Mouse (Mus musculus) C2C12 (cell line): ENCODE data around the gene Utp14a. TPM values are rescaled to one million over a fixed set of nuclear protein-coding genes. Genes with fewer than 3 reads are reported as not detected.
A peak's percentile ranks its signal among the peaks of the same experiment; 100 is the strongest.
"Not testable (repeated sequence)": the region's sequence is repeated elsewhere in the genome, so short reads cannot be mapped to it uniquely, and the experiment has no call there.

Experiments
- H3K27me3 ChIP-seq: one replicate; pipeline ENCODE4 v1.6.1; 2011; ENCODE audit not compliant: control insufficient read depth, insufficient read depth, insufficient read length
- H3K36me3 ChIP-seq: one replicate; pipeline ENCODE4 v1.6.1; 2011; ENCODE audit not compliant: control insufficient read depth, insufficient read depth
- H3K4me3 ChIP-seq: one replicate; pipeline ENCODE4 v1.5.1; 2011; ENCODE audit warnings: mild to moderate bottlenecking, control low read depth; ENCODE audit not compliant: poor library complexity, insufficient read depth, severe bottlenecking
- H3K79me2 ChIP-seq: one replicate; pipeline ENCODE4 v1.6.1; 2011; ENCODE audit not compliant: control insufficient read depth, insufficient read depth
- H3K79me3 ChIP-seq: one replicate; pipeline ENCODE4 v1.6.1; 2011; ENCODE audit warnings: low read depth, control low read depth
- H3ac ChIP-seq: one replicate; pipeline ENCODE3; 2011; ENCODE audit warnings: low read depth; ENCODE audit not compliant: control insufficient read depth, insufficient read length
- CEBPB ChIP-seq: IDR thresholded peaks from one replicate; pipeline ENCODE4 v1.6.1; 2011; ENCODE audit warnings: low read depth, mild to moderate bottlenecking, control low read depth, moderate library complexity
- CTCF ChIP-seq: IDR thresholded peaks from one replicate; pipeline ENCODE4 v1.5.1; 2011; ENCODE audit not compliant: control insufficient read depth, insufficient read depth, insufficient read length
- FOSL1 ChIP-seq: IDR thresholded peaks from one replicate; pipeline ENCODE4 v1.8.0; 2011; ENCODE audit warnings: mild to moderate bottlenecking, low read length; ENCODE audit not compliant: poor library complexity, insufficient read depth, severe bottlenecking
- MAX ChIP-seq: IDR thresholded peaks from one replicate; pipeline ENCODE4 v1.6.1; 2011; ENCODE audit warnings: mild to moderate bottlenecking, control low read depth
- MYOD1 ChIP-seq: IDR thresholded peaks from one replicate; pipeline ENCODE4 v1.6.1; 2011; ENCODE audit warnings: low read depth; ENCODE audit not compliant: control insufficient read depth, insufficient read length
- MYOG ChIP-seq: IDR thresholded peaks from one replicate; pipeline ENCODE4 v1.6.1; 2011; ENCODE audit not compliant: control insufficient read depth, insufficient read length; ENCODE audit errors: extremely low read depth
- USF1 ChIP-seq: IDR thresholded peaks from one replicate; pipeline ENCODE4 v1.6.1; 2011; ENCODE audit warnings: low read depth, mild to moderate bottlenecking, control low read depth, moderate library complexity
- long read RNA-seq, 2 experiments: library from polyadenylated mRNA; unstranded; transcript quantifications; one replicate each; pipeline ENCODE4 v2.0.0; 2019 to 2020
- polyA plus RNA-seq: library from polyadenylated mRNA; unstranded; fragments of >200 nt; fragmentation: generic; extraction: Trizol; gene quantifications from one replicate; pipeline ENCODE4 v1.2.1, GENCODE M21; 2012; ENCODE audit warnings: missing spikeins

Utp14a gene
- polyA plus RNA-seq, result 15.2 TPM
- long read RNA-seq, experiment 1, transcript Utp14a-201 (15 exons, 2,507 nt), result major isoform, 9 of 20 reads
- long read RNA-seq, experiment 1, partial matches to known transcripts, result 9 of 20 reads
- long read RNA-seq, experiment 1, other reads (novel, unspliced or antisense), result 1 of 20 reads
- long read RNA-seq, experiment 2, transcript Utp14a-202 (7 exons, 2,138 nt), result minor isoform, 10 of 118 reads
- long read RNA-seq, experiment 2, transcript Utp14a-201 (15 exons, 2,507 nt), result major isoform, 89 of 118 reads
- long read RNA-seq, experiment 2, partial matches to known transcripts, result 9 of 118 reads
- long read RNA-seq, experiment 2, other reads (novel, unspliced or antisense), result 10 of 118 reads

DNA sequence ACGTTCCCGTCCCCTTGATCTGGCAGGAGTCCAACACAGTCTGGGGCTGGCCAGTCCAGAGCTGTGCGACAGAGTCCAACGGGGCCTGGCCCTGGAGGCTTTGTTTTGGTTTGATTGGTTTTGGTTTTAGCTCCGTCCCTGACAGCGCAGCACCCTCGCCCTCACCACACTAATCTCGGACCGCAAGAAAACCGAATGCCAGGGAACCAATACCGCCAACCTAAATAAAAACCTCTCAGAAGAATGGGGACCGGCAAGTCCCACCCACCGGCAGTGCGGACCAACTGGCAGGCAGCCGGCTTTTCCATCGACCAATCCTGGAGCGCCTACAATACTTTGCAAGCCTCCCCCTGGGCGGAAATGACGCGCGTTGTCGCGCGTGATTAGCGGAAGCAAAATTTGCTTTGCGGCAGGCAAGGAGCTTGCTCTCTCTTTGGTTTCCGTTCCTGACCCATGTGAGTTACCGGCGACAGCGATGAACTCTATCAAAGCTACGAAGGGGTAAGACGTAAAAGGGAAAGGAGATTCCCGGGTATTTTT, at the start of gene Utp14a:
Gene Utp14a, plus strand, starts transcription at position 395 of the 540 bp plus-strand sequence.
- peaks cover 14% of the 10 kb centered on the region for H3K36me3 ChIP-seq
- H3K79me2 ChIP-seq, result peaks cover 24% of the 10 kb centered on the region
- H3K79me3 ChIP-seq, result peaks cover 8% of the 10 kb centered on the region
- peak within 1 kb of the TSS; percentile 67 for H3ac ChIP-seq
- no peaks in the 10 kb centered on the region for H3K27me3 ChIP-seq
- TF ChIP-seq MYOD1, result no peak
- TF ChIP-seq MYOG, result no peak
- TF ChIP-seq MAX, result peak; percentile 21
- no peak for TF ChIP-seq CEBPB
- no peak for TF ChIP-seq CTCF
- H3K4me3 ChIP-seq, result peak within 1 kb of the TSS; percentile 66

DNA sequence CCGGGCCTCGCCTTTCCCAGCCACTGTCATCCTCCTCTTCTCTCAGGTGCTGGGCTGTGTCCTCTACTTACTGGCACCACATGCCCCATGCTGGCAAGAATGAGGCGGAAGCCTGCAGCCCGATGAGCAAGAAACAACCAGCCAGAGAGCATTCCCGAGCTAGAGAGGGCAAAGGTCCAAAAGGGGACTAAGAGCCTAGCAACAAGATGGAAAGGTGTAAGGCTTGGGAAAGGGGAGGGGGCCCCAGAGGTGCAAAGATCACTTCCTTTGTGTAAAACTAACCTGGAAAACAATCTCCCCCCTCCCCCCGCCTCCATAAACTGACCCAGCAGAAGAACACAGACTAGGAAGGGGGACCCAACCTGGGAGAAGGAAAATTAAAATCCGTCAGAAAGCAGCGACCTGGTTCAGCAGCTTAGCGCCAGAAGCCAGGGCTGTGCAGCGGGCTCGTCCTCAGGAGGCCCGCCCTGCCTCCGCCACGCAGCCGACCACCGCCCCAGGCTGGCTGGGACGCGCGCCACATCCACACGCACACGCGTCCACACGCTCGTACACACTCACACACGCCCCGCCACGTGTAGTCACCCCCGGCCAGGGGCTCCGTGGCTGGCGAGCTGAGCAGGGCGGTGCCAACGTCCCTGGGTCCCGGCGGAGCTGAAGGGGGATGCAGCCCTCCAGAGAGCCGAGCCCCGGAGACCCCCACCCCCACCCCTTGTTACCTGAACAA, 48.7 kb upstream of the Utp14a start:
- H3K79me2 ChIP-seq, result no peaks in the 10 kb centered on the region
- no peaks in the 10 kb centered on the region for H3K36me3 ChIP-seq
- no peaks in the 10 kb centered on the region for H3K79me3 ChIP-seq
- H3ac ChIP-seq, result peak overlapping the region; percentile 94
- TF ChIP-seq MAX (peak; percentile 7), USF1 (no peak)
- H3K27me3 ChIP-seq, result no peaks in the 10 kb centered on the region
- H3K4me3 ChIP-seq, result peak overlapping the region; percentile 42

DNA sequence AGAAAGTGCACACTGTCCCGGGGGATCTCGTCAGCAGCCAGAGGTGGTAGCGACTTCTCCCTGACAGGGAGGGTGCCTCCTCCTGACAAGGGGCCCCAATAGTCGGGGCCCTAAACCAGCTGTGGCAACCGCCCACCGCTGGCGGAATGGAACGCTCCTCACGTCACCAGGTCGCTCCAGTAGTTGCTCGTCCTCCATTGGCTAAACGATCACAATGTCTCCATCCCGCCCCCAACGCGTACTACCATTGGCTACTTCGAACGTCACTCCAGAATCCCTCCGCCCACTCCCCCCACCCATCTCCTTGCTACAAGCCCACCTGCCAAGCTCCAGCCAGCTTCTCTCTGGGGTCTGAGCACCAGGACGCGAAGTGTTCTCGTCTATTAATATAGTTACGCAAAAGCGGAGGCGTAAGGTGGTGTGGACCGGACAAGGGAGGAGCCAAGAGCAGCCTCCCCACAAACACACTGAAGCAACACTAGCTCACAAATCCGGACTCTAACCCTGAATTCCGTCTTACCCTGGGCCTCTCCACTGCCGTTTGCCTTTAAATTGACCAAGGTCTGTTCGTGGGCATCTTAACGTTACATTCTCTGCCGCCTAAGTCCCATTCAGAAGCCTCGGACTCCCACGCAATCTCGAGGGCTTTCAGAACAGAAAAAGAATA, 48.0 kb upstream of the Utp14a start, which contains the start of gene Zdhhc9:
Gene Zdhhc9, minus strand, starts transcription at position 360 of the 667 bp plus-strand sequence.
- no peaks in the 10 kb centered on the region for H3K79me2 ChIP-seq
- peak within 1 kb of the TSS; percentile 94 for H3ac ChIP-seq
- H3K27me3 ChIP-seq, result no peaks in the 10 kb centered on the region
- H3K4me3 ChIP-seq, result peak within 1 kb of the TSS; percentile 42
- no peaks in the 10 kb centered on the region for H3K79me3 ChIP-seq
- no peaks in the 10 kb centered on the region for H3K36me3 ChIP-seq
- TF ChIP-seq USF1 (no peak), MAX (peak; percentile 0)

DNA sequence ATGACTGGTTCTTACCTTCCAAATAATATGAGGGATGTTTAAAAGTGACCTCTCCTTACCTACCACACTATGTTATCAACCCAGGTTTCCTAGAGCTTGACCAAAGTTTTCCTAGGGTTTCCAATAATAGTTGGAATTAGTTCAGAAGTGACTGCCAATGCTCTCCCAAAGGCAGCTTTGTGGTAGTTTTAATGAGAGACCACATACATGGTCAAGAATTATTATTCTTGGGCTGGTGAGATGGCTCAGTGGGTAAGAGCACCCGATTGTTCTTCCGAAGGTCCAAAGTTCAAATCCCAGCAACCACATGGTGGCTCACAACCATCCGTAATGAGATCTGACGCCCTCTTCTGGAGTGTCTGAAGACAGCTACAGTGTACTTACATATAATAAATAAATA, 46.9 kb upstream of the Utp14a start:
- not testable (repeated sequence) for H3K4me3 ChIP-seq, H3K27me3 ChIP-seq

DNA sequence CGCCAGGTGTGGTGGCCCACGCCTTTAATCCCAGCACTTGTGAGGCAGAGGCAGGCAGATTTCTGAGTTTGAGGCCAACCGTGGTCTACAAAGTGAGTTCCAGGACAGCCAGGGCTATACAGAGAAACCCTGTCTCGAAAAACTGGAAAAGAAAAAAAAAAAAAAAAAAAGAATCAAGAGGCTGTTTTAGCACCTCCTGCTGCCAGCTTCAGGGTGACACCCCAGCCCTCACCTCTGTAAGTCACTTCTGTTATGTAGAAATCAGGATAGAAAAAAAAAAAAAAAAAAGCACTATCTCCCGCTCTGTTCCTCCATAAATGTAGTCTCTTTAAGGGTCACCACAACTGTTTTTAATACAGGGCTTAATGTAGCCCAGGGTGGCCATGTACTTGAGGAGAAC, 37.2 kb upstream of the Utp14a start:
- H3ac ChIP-seq, result no peak overlapping the region
- no peaks in the 10 kb centered on the region for H3K27me3 ChIP-seq
- no peaks in the 10 kb centered on the region for H3K79me2 ChIP-seq

More for the DNA sequence above, 46.9 kb upstream of the Utp14a start:
- H3ac ChIP-seq, H3K36me3 ChIP-seq, H3K79me2 ChIP-seq, H3K79me3 ChIP-seq: not testable (repeated sequence)

DNA sequence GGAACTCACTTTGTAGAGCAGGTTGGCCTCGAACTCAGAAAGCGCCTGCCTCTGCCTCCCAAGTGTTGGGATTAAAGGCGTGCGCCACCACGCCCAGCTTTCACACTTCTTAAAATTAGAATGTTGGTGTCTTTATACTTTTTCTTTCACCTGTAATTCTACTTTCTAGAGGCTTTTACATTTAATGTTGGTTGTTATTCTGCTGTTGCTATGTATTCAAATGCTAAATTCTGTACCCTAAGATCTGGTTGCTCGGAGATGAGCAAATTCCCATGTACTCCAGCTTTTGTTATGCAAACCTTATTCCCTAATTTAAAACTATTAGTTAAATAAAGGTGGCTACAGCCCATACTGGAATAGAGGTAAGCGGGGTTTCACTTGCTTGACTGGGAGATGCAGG, 34.0 kb upstream of the Utp14a start:
- Histone ChIP-seq H3K79me3 (no peaks in the 10 kb centered on the region), H3K4me3 (no peak overlapping the region), H3K36me3 (no peaks in the 10 kb centered on the region), H3K27me3 (no peaks in the 10 kb centered on the region), H3ac (no peak overlapping the region), H3K79me2 (no peaks in the 10 kb centered on the region)
- TF ChIP-seq CTCF (no peak), FOSL1 (no peak), MYOG (no peak), MYOD1 (no peak), USF1 (no peak), MAX (no peak), CEBPB (no peak)

More for the DNA sequence above, 37.2 kb upstream of the Utp14a start:
- H3K4me3 ChIP-seq, result no peak overlapping the region
- no peaks in the 10 kb centered on the region for H3K79me3 ChIP-seq
- no peaks in the 10 kb centered on the region for H3K36me3 ChIP-seq
- TF ChIP-seq MAX, result no peak
- TF ChIP-seq FOSL1, result no peak
- TF ChIP-seq CEBPB, result no peak
